Mouse (Mus musculus): Measurements from ENCODE around the gene Mymx. TPM values are rescaled to one million over a fixed set of nuclear protein-coding genes. Genes with fewer than 3 reads are reported as not detected.

Mymx gene
- polyA plus RNA-seq, 1 experiment from 2014 or later = 1.6 TPM

DNA sequence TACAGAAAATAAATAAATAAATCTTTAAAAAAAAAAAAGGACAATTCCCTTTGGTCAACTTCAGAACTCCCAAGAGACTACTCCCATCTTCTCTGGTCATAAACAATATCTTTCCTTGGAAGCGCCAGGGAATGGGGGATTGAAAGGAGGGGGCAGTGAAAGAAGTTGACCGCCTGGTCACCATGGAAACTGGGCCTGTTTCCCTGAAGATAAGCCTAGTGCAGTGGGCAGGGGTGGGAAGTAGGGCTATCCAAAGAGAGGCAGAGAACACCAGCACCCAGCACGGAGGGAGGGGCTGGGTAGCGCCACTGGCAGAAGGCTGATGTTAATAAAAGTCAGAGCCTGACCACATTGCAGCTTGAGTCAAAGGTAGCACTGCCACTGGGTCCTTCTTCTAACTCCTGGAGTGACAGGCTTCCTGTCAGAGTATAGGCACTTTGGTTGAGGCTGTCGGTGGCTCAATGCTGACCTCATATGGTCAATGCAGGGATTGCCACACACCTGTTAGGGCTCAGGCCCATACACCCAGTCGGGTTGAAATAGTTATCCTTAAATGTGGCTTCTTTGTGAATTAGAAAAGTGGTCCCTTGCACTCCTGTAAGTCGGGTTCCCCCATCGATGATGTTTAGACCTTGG, 50.0 kb downstream of the Mymx start:
- H3K9ac ChIP-seq = no peak overlapping the region
- no peak for ATAC-seq (ENCODE audit: low read depth)
- WGBS = 2% methylated on average over 8 of the region's 8 CpGs
- peaks cover 36% of the 10 kb centered on the region for H3K27me3 ChIP-seq
- H3K27ac ChIP-seq (replicated peaks) = no peak overlapping the region
- peaks cover 49% of the 10 kb centered on the region for H3K4me1 ChIP-seq (replicated peaks)
- H3K9me3 ChIP-seq = no peaks in the 10 kb centered on the region
- no peak overlapping the region for H3K4me3 ChIP-seq
- H3K36me3 ChIP-seq = peaks cover under 1% of the 10 kb centered on the region
- H3K4me2 ChIP-seq = no peak overlapping the region

DNA sequence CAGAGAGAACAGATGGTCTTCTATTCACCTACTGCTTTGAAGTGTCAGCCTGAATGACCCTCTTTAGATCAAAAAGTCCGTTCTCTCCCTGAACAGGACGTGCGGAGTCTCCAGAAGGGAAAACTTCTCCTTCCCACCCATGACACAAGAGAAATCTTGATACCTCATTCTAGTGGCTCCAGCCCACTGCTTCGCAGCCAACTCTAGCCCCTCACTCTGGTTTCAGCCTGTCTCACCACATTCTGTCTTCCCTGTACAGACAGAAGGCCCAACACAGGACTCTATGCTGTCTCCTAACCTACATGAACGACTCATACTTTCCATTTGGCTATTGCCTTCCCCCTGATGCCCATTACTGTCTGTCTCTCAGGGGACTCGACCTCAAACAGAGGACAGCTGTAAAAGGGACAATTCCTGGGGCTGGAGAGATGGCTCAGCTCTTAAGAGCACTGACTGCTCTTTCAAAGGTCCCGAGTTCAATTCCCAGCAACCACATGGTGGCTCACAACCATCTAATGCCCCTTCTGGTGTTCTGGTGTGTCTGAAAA, 50.6 kb downstream of the Mymx start:
- H3K27ac ChIP-seq (replicated peaks) = no peak overlapping the region

More for the DNA sequence above, 50.6 kb downstream of the Mymx start:
- no peak overlapping the region for H3K4me3 ChIP-seq
- 33% methylated on average over 7 of the region's 7 CpGs for whole genome bisulfite sequencing
- peaks cover 7% of the 10 kb centered on the region for H3K36me3 ChIP-seq
- no peak overlapping the region for H3K4me2 ChIP-seq
- H3K4me1 ChIP-seq (replicated peaks) = peaks cover 45% of the 10 kb centered on the region
- H3K9ac ChIP-seq = no peak overlapping the region
- ATAC-seq (ENCODE audit: low read depth) = no peak
- H3K27me3 ChIP-seq = peaks cover 36% of the 10 kb centered on the region
- no peaks in the 10 kb centered on the region for H3K9me3 ChIP-seq

Other genes starting within 250 kb of the Mymx start
- gene Cdc5l, start 168.4 kb downstream of the Mymx start, polyA plus RNA-seq (2015; fragmentation: Nextera tagmentation; extraction: Ambion mirVana) = 62.5 and 73.1 TPM in 2 replicates
- 0.62 and 1.5 TPM in 2 replicates for gene Spats1, start 126.7 kb downstream of the Mymx start, polyA plus RNA-seq (2015; fragmentation: Nextera tagmentation; extraction: Ambion mirVana)
- 17.1 and 18.2 TPM in 2 replicates for gene Aars2, start 95.3 kb downstream of the Mymx start, polyA plus RNA-seq (2015; fragmentation: Nextera tagmentation; extraction: Ambion mirVana)
- gene Tcte1, start 78.7 kb downstream of the Mymx start, polyA plus RNA-seq (2015; fragmentation: Nextera tagmentation; extraction: Ambion mirVana) = 3.3 and 3.6 TPM in 2 replicates
- 19.4 and 22.6 TPM in 2 replicates for gene Tmem151b, start 52.4 kb downstream of the Mymx start, polyA plus RNA-seq (2015; fragmentation: Nextera tagmentation; extraction: Ambion mirVana)
- 5.3 and 5.6 TPM in 2 replicates for gene Nfkbie, start 46.4 kb downstream of the Mymx start, polyA plus RNA-seq (2015; fragmentation: Nextera tagmentation; extraction: Ambion mirVana)
- gene Slc35b2, start 38.2 kb downstream of the Mymx start, polyA plus RNA-seq (2015; fragmentation: Nextera tagmentation; extraction: Ambion mirVana) = 75.0 and 84.2 TPM in 2 replicates
- 1,589 and 1,622 TPM in 2 replicates for gene Hsp90ab1, start 28.8 kb downstream of the Mymx start, polyA plus RNA-seq (2015; fragmentation: Nextera tagmentation; extraction: Ambion mirVana)
- 40.1 and 41.6 TPM in 2 replicates for gene Slc29a1, start 2.5 kb downstream of the Mymx start, polyA plus RNA-seq (2015; fragmentation: Nextera tagmentation; extraction: Ambion mirVana)
- gene Capn11, start 57.2 kb upstream of the Mymx start, polyA plus RNA-seq (2015; fragmentation: Nextera tagmentation; extraction: Ambion mirVana) = 0.22 and 0.85 TPM in 2 replicates
- gene Mrpl14, start 84.2 kb upstream of the Mymx start, polyA plus RNA-seq (2015; fragmentation: Nextera tagmentation; extraction: Ambion mirVana) = 101 and 124 TPM in 2 replicates
- 127 and 134 TPM in 2 replicates for gene Tmem63b, start 84.8 kb upstream of the Mymx start, polyA plus RNA-seq (2015; fragmentation: Nextera tagmentation; extraction: Ambion mirVana)
- not detected in 2 replicates for gene 1600014C23Rik, start 131.7 kb upstream of the Mymx start, polyA plus RNA-seq (2015; fragmentation: Nextera tagmentation; extraction: Ambion mirVana)